Mouse (Mus musculus) limb, embryonic 10.5 days (tissue): ENCODE results near the gene Dkk3. TPM values are rescaled to one million over a fixed set of nuclear protein-coding genes. Genes with fewer than 3 reads are reported as not detected.

Experiments used
- DNase-seq: peaks from one replicate; pipeline ENCODE4 v3.0.0-alpha.2; 2017; ENCODE audit warnings: low spot score
- H3K27ac ChIP-seq: fragments of 300-500 bp; sonication (generic); 2 replicates; pipeline ENCODE4 v1.5.1; 2016; ENCODE audit warnings: mild to moderate bottlenecking
- H3K27me3 ChIP-seq: fragments of 300-500 bp; sonication (generic); 2 replicates; pipeline ENCODE4 v1.6.1; 2016; ENCODE audit warnings: low read depth, mild to moderate bottlenecking; ENCODE audit not compliant: poor library complexity, severe bottlenecking
- H3K36me3 ChIP-seq: fragments of 300-500 bp; sonication (generic); 2 replicates; pipeline ENCODE4 v1.6.1; 2016; ENCODE audit warnings: mild to moderate bottlenecking, moderate library complexity
- H3K4me1 ChIP-seq: fragments of 300-500 bp; sonication (generic); 2 replicates; pipeline ENCODE4 v1.6.1; 2016
- H3K4me3 ChIP-seq: fragments of 300-500 bp; sonication (generic); 2 replicates; pipeline ENCODE4 v1.5.1; 2016; ENCODE audit warnings: mild to moderate bottlenecking, moderate library complexity
- H3K9me3 ChIP-seq: fragments of 300-500 bp; sonication (generic); replicated peaks from 2 replicates; pipeline ENCODE4 v1.6.1; 2016; ENCODE audit warnings: mild to moderate bottlenecking
- WGBS: fragments of 180-500 bp; shearing (Covaris S2); methylation state at CpG from one replicate; pipeline ENCODE4 v1.1.7; 2016; 5-methylcytosine and 5-hydroxymethylcytosine counted together
- polyA plus RNA-seq: library from polyadenylated mRNA; unstranded; fragments of >200 nt; fragmentation: Nextera tagmentation; extraction: Ambion mirVana; gene quantifications from 2 replicates; pipeline ENCODE4 v1.2.1, GENCODE M21; 2016

The Dkk3 gene
- polyA plus RNA-seq, 1 experiment from 2014 or later, result 6.3 TPM

DNA sequence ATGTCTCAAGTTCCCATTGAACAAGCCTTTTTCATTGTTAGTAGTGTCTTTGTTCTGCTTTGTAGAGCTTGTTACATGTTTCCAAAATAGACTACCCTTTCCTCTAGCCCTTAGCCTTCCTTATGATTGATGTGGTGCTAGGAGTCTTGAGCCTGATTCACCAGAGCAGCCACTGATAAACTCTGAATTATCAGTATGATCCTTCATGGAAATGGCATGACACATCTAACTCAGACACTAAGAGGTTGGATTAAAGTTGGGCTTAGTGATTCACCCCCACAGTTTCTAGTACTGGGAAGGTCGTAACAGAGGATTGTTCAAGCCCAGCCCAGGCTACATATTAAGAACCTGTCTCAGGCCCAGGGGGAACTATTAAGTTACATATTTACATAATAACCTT lies 76.2 kb downstream of the Dkk3 start:
- WGBS, result 86% methylated on average over 1 of the region's 1 CpGs
- Histone ChIP-seq H3K4me1 (no peaks in the 10 kb centered on the region), H3K9me3 (no peaks in the 10 kb centered on the region), H3K36me3 (peaks cover 89% of the 10 kb centered on the region), H3K4me3 (no peak overlapping the region), H3K27me3 (no peaks in the 10 kb centered on the region), H3K27ac (no peak overlapping the region)
- no peak for DNase-seq

DNA sequence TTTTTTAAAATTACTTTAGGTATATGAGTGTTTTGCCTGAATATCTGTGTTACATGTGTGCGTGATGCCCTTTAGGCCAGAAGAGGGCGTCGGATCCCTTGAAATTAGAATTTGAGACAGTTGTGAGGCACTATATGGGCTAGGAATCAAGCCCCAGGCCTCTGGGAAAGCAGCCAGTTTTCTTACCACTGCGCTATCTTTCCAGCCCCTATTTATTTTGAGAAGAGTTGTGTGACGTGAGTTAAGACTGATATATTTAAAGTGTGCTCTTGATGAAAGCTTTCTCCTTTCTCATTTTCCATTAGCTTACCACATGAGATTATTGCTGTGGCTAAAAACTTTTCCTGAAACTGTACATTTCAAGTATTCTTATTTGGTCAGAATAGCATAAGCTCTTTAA lies 84.0 kb downstream of the Dkk3 start:
- Histone ChIP-seq H3K9me3 (no peaks in the 10 kb centered on the region), H3K36me3 (peaks cover 86% of the 10 kb centered on the region), H3K27me3 (no peaks in the 10 kb centered on the region), H3K27ac (no peak overlapping the region), H3K4me1 (no peaks in the 10 kb centered on the region), H3K4me3 (no peak overlapping the region)
- DNase-seq, result no peak
- WGBS, result 93% methylated on average over 5 of the region's 5 CpGs

Other genes with a start within 250 kb of the Dkk3 start
- gene Usp47, start 135.6 kb downstream of the Dkk3 start, polyA plus RNA-seq, result 73.3 and 93.4 TPM in 2 replicates
- gene Mical2, start 66.8 kb upstream of the Dkk3 start, polyA plus RNA-seq, result 0.96 and 1.2 TPM in 2 replicates